Mouse (Mus musculus): ENCODE measurements around the gene Ncam2. TPM values are rescaled to one million over a fixed set of nuclear protein-coding genes. Genes with fewer than 3 reads are reported as not detected.

Ncam2 gene
- polyA plus RNA-seq, 1 experiment from 2014 or later: 4.1 TPM

GRCm38 (mm10) chr16:81365901-81366300 is 165.4 kb downstream of the Ncam2 start:
- no peaks in the 10 kb centered on the region for H3K27me3 ChIP-seq (replicated peaks; ENCODE audit: control insufficient read depth, insufficient read depth, low read length)
- H3K27ac ChIP-seq (replicated peaks; ENCODE audit: low read depth, low read length): no peak overlapping the region
- ATAC-seq (ENCODE audit: low read depth) (no peak), DNase-seq (ENCODE audit: low spot score) (no peak)
- no peak overlapping the region for H3K4me3 ChIP-seq (ENCODE audit: low read depth, low read length)
- H3K4me2 ChIP-seq (ENCODE audit: low read depth, low read length): no peak overlapping the region
- WGBS: 69% methylated on average over 2 of the region's 2 CpGs
- no peaks in the 10 kb centered on the region for H3K36me3 ChIP-seq (ENCODE audit: control insufficient read depth, insufficient read depth, low read length)
- no peak overlapping the region for H3K9ac ChIP-seq (ENCODE audit: low read depth, low read length)
- no peaks in the 10 kb centered on the region for H3K4me1 ChIP-seq (ENCODE audit: control insufficient read depth, insufficient read depth, low read length)
- H3K9me3 ChIP-seq (ENCODE audit: control insufficient read depth, low read length): no peaks in the 10 kb centered on the region

DNA sequence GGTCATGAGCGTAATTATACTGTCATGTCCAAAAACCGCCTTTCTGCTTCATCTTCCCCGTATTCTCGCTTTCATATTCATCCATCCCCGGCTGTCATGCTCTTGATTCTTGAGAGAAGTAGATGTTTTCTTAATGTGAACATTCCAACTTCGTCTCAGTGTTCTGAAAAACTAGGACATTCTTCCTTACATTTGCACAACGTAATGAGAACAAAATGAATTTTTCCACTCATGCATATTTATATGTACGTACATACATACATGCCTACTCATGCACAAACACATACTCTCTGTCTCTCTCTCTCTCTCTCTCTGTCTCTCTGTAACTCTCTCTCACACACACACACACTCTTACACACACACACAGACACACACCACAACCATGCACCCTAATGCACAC is 173.7 kb downstream of the Ncam2 start:
- Histone ChIP-seq H3K27ac (replicated peaks; ENCODE audit: low read depth, low read length) (no peak overlapping the region), H3K9me3 (ENCODE audit: control insufficient read depth, low read length) (no peaks in the 10 kb centered on the region), H3K9ac (ENCODE audit: low read depth, low read length) (no peak overlapping the region), H3K4me1 (ENCODE audit: control insufficient read depth, insufficient read depth, low read length) (no peaks in the 10 kb centered on the region), H3K36me3 (ENCODE audit: control insufficient read depth, insufficient read depth, low read length) (no peaks in the 10 kb centered on the region), H3K4me3 (ENCODE audit: low read depth, low read length) (no peak overlapping the region), H3K27me3 (replicated peaks; ENCODE audit: control insufficient read depth, insufficient read depth, low read length) (no peaks in the 10 kb centered on the region), H3K4me2 (ENCODE audit: low read depth, low read length) (no peak overlapping the region)
- no peak for DNase-seq (ENCODE audit: low spot score)
- ATAC-seq (ENCODE audit: low read depth): no peak
- 82% methylated on average over 8 of the region's 8 CpGs for WGBS

GRCm38 (mm10) chr16:81380434-81380833 is 179.9 kb downstream of the Ncam2 start:
- Histone ChIP-seq H3K9me3 (ENCODE audit: control insufficient read depth, low read length) (no peaks in the 10 kb centered on the region), H3K27me3 (replicated peaks; ENCODE audit: control insufficient read depth, insufficient read depth, low read length) (no peaks in the 10 kb centered on the region), H3K27ac (replicated peaks; ENCODE audit: low read depth, low read length) (no peak overlapping the region), H3K4me2 (ENCODE audit: low read depth, low read length) (no peak overlapping the region), H3K36me3 (ENCODE audit: control insufficient read depth, insufficient read depth, low read length) (no peaks in the 10 kb centered on the region), H3K4me3 (ENCODE audit: low read depth, low read length) (no peak overlapping the region), H3K9ac (ENCODE audit: low read depth, low read length) (no peak overlapping the region), H3K4me1 (ENCODE audit: control insufficient read depth, insufficient read depth, low read length) (no peaks in the 10 kb centered on the region)
- 74% methylated on average over 4 of the region's 4 CpGs for WGBS
- ATAC-seq (ENCODE audit: low read depth) (peak; percentile 57; the same call in 1 of the 2 replicates), DNase-seq (ENCODE audit: low spot score) (peak; percentile 23)

- no peak for ATAC-seq (ENCODE audit: low read depth)
- no peaks in the 10 kb centered on the region for H3K27me3 ChIP-seq (replicated peaks; ENCODE audit: control insufficient read depth, insufficient read depth, low read length)
- H3K4me3 ChIP-seq (ENCODE audit: low read depth, low read length): no peak overlapping the region
- no peaks in the 10 kb centered on the region for H3K9me3 ChIP-seq (ENCODE audit: control insufficient read depth, low read length)
- H3K9ac ChIP-seq (ENCODE audit: low read depth, low read length): no peak overlapping the region
- H3K36me3 ChIP-seq (ENCODE audit: control insufficient read depth, insufficient read depth, low read length): no peaks in the 10 kb centered on the region
- 88% methylated on average over 2 of the region's 2 CpGs for WGBS
- DNase-seq (ENCODE audit: low spot score): no peak
- H3K27ac ChIP-seq (replicated peaks; ENCODE audit: low read depth, low read length): no peak overlapping the region
- H3K4me1 ChIP-seq (ENCODE audit: control insufficient read depth, insufficient read depth, low read length): no peaks in the 10 kb centered on the region
- no peak overlapping the region for H3K4me2 ChIP-seq (ENCODE audit: low read depth, low read length)
Measured at GRCm38 (mm10) chr16:81388646-81389045, 188.1 kb downstream of the Ncam2 start.

DNA sequence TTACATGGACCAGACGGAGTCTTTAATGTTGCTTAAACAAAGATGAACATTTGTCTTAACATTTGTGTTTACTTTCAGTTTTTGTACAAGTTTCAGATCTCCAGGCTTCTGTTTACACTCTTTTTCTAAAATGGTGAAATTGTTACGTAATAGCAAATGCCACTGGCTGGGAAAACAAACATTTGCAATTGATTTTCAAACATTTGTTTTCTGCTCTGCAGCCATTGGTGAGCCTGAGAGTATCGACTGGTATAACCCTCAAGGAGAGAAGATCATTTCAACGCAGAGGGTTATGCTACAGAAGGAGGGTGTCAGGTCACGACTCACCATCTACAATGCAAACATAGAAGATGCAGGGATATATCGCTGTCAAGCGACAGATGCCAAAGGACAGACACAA is 234.1 kb downstream of the Ncam2 start:
- Histone ChIP-seq H3K27ac (replicated peaks; ENCODE audit: low read depth, low read length) (no peak overlapping the region), H3K27me3 (replicated peaks; ENCODE audit: control insufficient read depth, insufficient read depth, low read length) (no peaks in the 10 kb centered on the region), H3K9me3 (ENCODE audit: control insufficient read depth, low read length) (no peaks in the 10 kb centered on the region), H3K4me2 (ENCODE audit: low read depth, low read length) (no peak overlapping the region), H3K4me3 (ENCODE audit: low read depth, low read length) (no peak overlapping the region), H3K9ac (ENCODE audit: low read depth, low read length) (no peak overlapping the region), H3K4me1 (ENCODE audit: control insufficient read depth, insufficient read depth, low read length) (no peaks in the 10 kb centered on the region), H3K36me3 (ENCODE audit: control insufficient read depth, insufficient read depth, low read length) (no peaks in the 10 kb centered on the region)
- ATAC-seq (ENCODE audit: low read depth) (no peak), DNase-seq (ENCODE audit: low spot score) (no peak)
- 69% methylated on average over 7 of the region's 7 CpGs for WGBS

DNA sequence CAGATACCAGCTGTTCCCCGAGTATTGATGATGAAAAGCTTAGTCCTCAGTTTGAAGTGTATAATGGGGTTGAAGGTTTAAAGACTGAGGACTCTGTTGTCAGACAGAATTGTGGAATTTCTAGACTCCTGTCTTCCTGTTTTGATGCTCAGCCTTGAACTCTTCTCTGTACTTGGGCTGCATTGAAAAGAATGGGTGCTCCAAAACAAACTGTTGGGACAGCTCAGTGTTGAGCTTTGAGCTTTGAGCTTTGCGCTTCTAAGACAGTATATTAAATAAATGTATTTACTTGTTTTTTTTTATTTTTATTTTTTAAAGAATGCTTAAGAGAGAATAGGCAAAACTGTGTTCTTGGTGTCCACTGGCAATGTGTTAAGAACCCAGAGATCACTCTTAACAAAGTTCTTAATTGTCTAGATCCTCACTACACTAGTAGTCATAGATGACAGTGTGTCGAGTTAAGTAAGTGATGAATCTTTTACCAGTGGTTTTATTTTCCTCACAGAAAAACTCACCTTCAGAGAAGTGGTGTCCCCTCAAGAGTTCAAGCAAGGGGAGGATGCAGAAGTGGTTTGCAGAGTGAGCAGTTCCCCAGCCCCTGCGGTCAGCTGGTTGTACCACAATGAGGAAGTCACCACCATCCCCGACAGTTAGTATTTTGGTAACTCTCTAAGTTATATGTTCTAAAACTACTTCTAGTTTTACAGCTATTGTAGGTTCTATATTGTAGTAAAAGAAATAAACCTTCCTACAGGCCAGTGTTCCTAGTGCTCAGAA is 236.8 kb downstream of the Ncam2 start:
- Histone ChIP-seq H3K9me3 (ENCODE audit: control insufficient read depth, low read length) (no peaks in the 10 kb centered on the region), H3K27ac (replicated peaks; ENCODE audit: low read depth, low read length) (no peak overlapping the region), H3K4me1 (ENCODE audit: control insufficient read depth, insufficient read depth, low read length) (no peaks in the 10 kb centered on the region), H3K4me2 (ENCODE audit: low read depth, low read length) (no peak overlapping the region), H3K27me3 (replicated peaks; ENCODE audit: control insufficient read depth, insufficient read depth, low read length) (no peaks in the 10 kb centered on the region), H3K4me3 (ENCODE audit: low read depth, low read length) (no peak overlapping the region), H3K9ac (ENCODE audit: low read depth, low read length) (no peak overlapping the region), H3K36me3 (ENCODE audit: control insufficient read depth, insufficient read depth, low read length) (no peaks in the 10 kb centered on the region)
- WGBS: 85% methylated on average over 5 of the region's 5 CpGs
- DNase-seq (ENCODE audit: low spot score): no peak
- no peak for ATAC-seq (ENCODE audit: low read depth)

- H3K36me3 ChIP-seq (ENCODE audit: control insufficient read depth, insufficient read depth, low read length): no peaks in the 10 kb centered on the region
- no peaks in the 10 kb centered on the region for H3K27me3 ChIP-seq (replicated peaks; ENCODE audit: control insufficient read depth, insufficient read depth, low read length)
- no peak overlapping the region for H3K27ac ChIP-seq (replicated peaks; ENCODE audit: low read depth, low read length)
- WGBS: 83% methylated on average over 2 of the region's 2 CpGs
- no peak overlapping the region for H3K4me2 ChIP-seq (ENCODE audit: low read depth, low read length)
- H3K9ac ChIP-seq (ENCODE audit: low read depth, low read length): no peak overlapping the region
- DNase-seq (ENCODE audit: low spot score) (no peak), ATAC-seq (ENCODE audit: low read depth) (no peak)
- no peak overlapping the region for H3K4me3 ChIP-seq (ENCODE audit: low read depth, low read length)
- no peaks in the 10 kb centered on the region for H3K9me3 ChIP-seq (ENCODE audit: control insufficient read depth, low read length)
- no peaks in the 10 kb centered on the region for H3K4me1 ChIP-seq (ENCODE audit: control insufficient read depth, insufficient read depth, low read length)
Measured at GRCm38 (mm10) chr16:81437868-81438249, 237.4 kb downstream of the Ncam2 start.

DNA sequence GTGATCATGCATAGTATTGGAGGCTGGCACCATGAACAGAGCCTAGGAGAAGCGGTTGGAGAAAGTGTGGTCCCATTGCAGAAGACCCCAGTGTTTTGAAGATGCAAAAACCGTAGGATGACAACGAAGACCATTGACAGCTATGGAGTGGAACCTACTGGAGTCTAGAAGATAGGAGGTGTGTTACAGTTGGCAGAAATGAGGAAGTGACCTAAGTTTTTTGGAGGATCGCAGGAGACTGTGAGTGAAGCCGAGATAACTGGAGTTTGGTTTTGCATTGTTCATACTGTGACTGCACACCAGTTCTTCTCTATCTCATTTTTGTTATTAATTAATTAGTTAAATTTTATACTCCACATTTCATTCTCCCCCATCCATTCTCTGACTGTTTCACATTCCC is 250.4 kb downstream of the Ncam2 start:
- Histone ChIP-seq H3K4me1 (ENCODE audit: control insufficient read depth, insufficient read depth, low read length) (no peaks in the 10 kb centered on the region), H3K9me3 (ENCODE audit: control insufficient read depth, low read length) (no peaks in the 10 kb centered on the region), H3K36me3 (ENCODE audit: control insufficient read depth, insufficient read depth, low read length) (no peaks in the 10 kb centered on the region), H3K4me3 (ENCODE audit: low read depth, low read length) (no peak overlapping the region), H3K9ac (ENCODE audit: low read depth, low read length) (no peak overlapping the region), H3K27ac (replicated peaks; ENCODE audit: low read depth, low read length) (no peak overlapping the region), H3K4me2 (ENCODE audit: low read depth, low read length) (no peak overlapping the region), H3K27me3 (replicated peaks; ENCODE audit: control insufficient read depth, insufficient read depth, low read length) (no peaks in the 10 kb centered on the region)
- WGBS: 90% methylated on average over 5 of the region's 5 CpGs
- no peak for DNase-seq (ENCODE audit: low spot score)
- ATAC-seq (ENCODE audit: low read depth): no peak

DNA sequence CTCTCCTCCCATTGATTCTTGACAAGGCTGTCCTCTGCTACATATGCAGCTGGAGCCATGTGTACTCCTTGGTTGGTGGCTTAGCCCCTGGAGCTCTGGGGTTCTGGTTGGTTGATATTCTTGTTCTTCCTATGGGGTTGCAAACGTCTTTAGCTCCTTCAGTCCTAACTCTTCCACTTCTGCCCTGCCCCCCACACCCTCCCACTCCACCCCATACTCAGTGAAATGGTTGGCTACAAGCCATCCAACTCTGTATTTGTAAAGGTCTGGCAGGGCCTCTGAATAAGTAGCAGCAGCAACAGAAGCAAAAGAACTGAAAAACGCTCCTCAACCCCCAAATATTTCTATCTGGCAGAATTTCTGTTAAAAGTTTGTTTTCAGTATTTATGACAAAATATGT is 252.5 kb downstream of the Ncam2 start:
- H3K27me3 ChIP-seq (replicated peaks; ENCODE audit: control insufficient read depth, insufficient read depth, low read length): no peaks in the 10 kb centered on the region
- no peak for ATAC-seq (ENCODE audit: low read depth)
- no peaks in the 10 kb centered on the region for H3K9me3 ChIP-seq (ENCODE audit: control insufficient read depth, low read length)
- no peak overlapping the region for H3K4me3 ChIP-seq (ENCODE audit: low read depth, low read length)
- no peak overlapping the region for H3K27ac ChIP-seq (replicated peaks; ENCODE audit: low read depth, low read length)
- H3K9ac ChIP-seq (ENCODE audit: low read depth, low read length): no peak overlapping the region
- no peak overlapping the region for H3K4me2 ChIP-seq (ENCODE audit: low read depth, low read length)
- no peak for DNase-seq (ENCODE audit: low spot score)
- H3K36me3 ChIP-seq (ENCODE audit: control insufficient read depth, insufficient read depth, low read length): no peaks in the 10 kb centered on the region
- WGBS: 69% methylated on average over 2 of the region's 2 CpGs
- H3K4me1 ChIP-seq (ENCODE audit: control insufficient read depth, insufficient read depth, low read length): no peaks in the 10 kb centered on the region
